Mouse (Mus musculus) midbrain, embryonic 15.5 days (tissue): ENCODE measurements around the gene Ctso. TPM values are rescaled to one million over a fixed set of nuclear protein-coding genes. Genes with fewer than 3 reads are reported as not detected.
A peak's percentile ranks its signal among the peaks of the same experiment; 100 is the strongest.

Source experiments
- ATAC-seq: fragments of 200-750 bp; cut with Nextera tagmentation; replicated peaks from 2 replicates; pipeline ENCODE4 v1.8.0; 2017; ENCODE audit warnings: moderate TSS enrichment
- H3K27ac ChIP-seq: fragments of 300-500 bp; sonication (generic); 2 replicates; pipeline ENCODE4 v1.5.1; 2015; ENCODE audit warnings: mild to moderate bottlenecking, inconsistent platforms
- H3K27me3 ChIP-seq: fragments of 300-500 bp; sonication (generic); replicated peaks from 2 replicates; pipeline ENCODE4 v1.6.1; 2015; ENCODE audit warnings: inconsistent platforms
- H3K36me3 ChIP-seq: fragments of 300-500 bp; sonication (generic); replicated peaks from 2 replicates; pipeline ENCODE4 v1.6.1; 2015; ENCODE audit warnings: inconsistent platforms
- H3K4me1 ChIP-seq: fragments of 300-500 bp; sonication (generic); 2 replicates; pipeline ENCODE4 v1.6.1; 2015; ENCODE audit warnings: inconsistent platforms
- H3K4me2 ChIP-seq: fragments of 300-500 bp; sonication (generic); 2 replicates; pipeline ENCODE4 v1.6.1; 2015; ENCODE audit warnings: inconsistent platforms, mild to moderate bottlenecking, moderate library complexity
- H3K4me3 ChIP-seq: fragments of 300-500 bp; sonication (generic); 2 replicates; pipeline ENCODE4 v1.5.1; 2015; ENCODE audit warnings: mild to moderate bottlenecking, inconsistent platforms
- H3K9ac ChIP-seq: fragments of 300-500 bp; sonication (generic); 2 replicates; pipeline ENCODE4 v1.6.1; 2015; ENCODE audit warnings: mild to moderate bottlenecking, inconsistent platforms
- H3K9me3 ChIP-seq: fragments of 300-500 bp; sonication (generic); 2 replicates; pipeline ENCODE4 v1.6.1; 2016; ENCODE audit warnings: inconsistent platforms
- WGBS: fragments of 180-500 bp; shearing (Covaris S2); methylation state at CpG from one replicate; pipeline ENCODE4 v1.1.7; 2015; ENCODE audit warnings: mixed read lengths; 5-methylcytosine and 5-hydroxymethylcytosine counted together
- polyA plus RNA-seq: library from polyadenylated mRNA; unstranded; fragments of >200 nt; fragmentation: Nextera tagmentation; extraction: Ambion mirVana; gene quantifications from 2 replicates; pipeline ENCODE4 v1.2.1, GENCODE M21; 2015

The Ctso gene
- 6.5 and 7.7 TPM in 2 replicates for polyA plus RNA-seq

GRCm38 (mm10) chr3:81932141-81933101 lies at the start of gene Ctso:
Ctso (plus strand) TSS chr3:81932601.
- H3K9ac ChIP-seq = peak within 1 kb of the TSS; percentile 55
- peak; percentile 93 for ATAC-seq
- no peaks in the 10 kb centered on the region for H3K9me3 ChIP-seq
- WGBS = 10% methylated on average over 27 of the region's 27 CpGs
- peaks cover 6% of the 10 kb centered on the region for H3K4me1 ChIP-seq
- peak within 1 kb of the TSS; percentile 66 for H3K27ac ChIP-seq
- peak within 1 kb of the TSS; percentile 78 for H3K4me2 ChIP-seq
- peak within 1 kb of the TSS; percentile 60 for H3K4me3 ChIP-seq
- no peaks in the 10 kb centered on the region for H3K27me3 ChIP-seq
- H3K36me3 ChIP-seq = no peaks in the 10 kb centered on the region

GRCm38 (mm10) chr3:81883916-81884315 lies 48.5 kb upstream of the Ctso start:
- H3K9ac ChIP-seq = no peak overlapping the region
- no peak overlapping the region for H3K4me2 ChIP-seq
- no peaks in the 10 kb centered on the region for H3K36me3 ChIP-seq
- no peak overlapping the region for H3K27ac ChIP-seq
- ATAC-seq = no peak
- no peaks in the 10 kb centered on the region for H3K4me1 ChIP-seq
- no peaks in the 10 kb centered on the region for H3K27me3 ChIP-seq
- no peak overlapping the region for H3K4me3 ChIP-seq
- no peaks in the 10 kb centered on the region for H3K9me3 ChIP-seq

GRCm38 (mm10) chr3:81885566-81885965 lies 46.8 kb upstream of the Ctso start:
- Histone ChIP-seq H3K9ac (no peak overlapping the region), H3K4me2 (no peak overlapping the region), H3K4me3 (no peak overlapping the region), H3K27me3 (no peaks in the 10 kb centered on the region), H3K4me1 (no peaks in the 10 kb centered on the region), H3K9me3 (no peaks in the 10 kb centered on the region), H3K36me3 (no peaks in the 10 kb centered on the region), H3K27ac (no peak overlapping the region)
- no peak for ATAC-seq
- 97% methylated on average over 2 of the region's 2 CpGs for WGBS

GRCm38 (mm10) chr3:81889137-81889536 lies 43.3 kb upstream of the Ctso start:
- Histone ChIP-seq H3K9me3 (no peaks in the 10 kb centered on the region), H3K36me3 (no peaks in the 10 kb centered on the region), H3K27ac (no peak overlapping the region), H3K27me3 (no peaks in the 10 kb centered on the region), H3K4me2 (no peak overlapping the region), H3K4me1 (no peaks in the 10 kb centered on the region), H3K4me3 (no peak overlapping the region), H3K9ac (no peak overlapping the region)
- 60% methylated on average over 6 of the region's 6 CpGs for whole genome bisulfite sequencing
- no peak for ATAC-seq

DNA sequence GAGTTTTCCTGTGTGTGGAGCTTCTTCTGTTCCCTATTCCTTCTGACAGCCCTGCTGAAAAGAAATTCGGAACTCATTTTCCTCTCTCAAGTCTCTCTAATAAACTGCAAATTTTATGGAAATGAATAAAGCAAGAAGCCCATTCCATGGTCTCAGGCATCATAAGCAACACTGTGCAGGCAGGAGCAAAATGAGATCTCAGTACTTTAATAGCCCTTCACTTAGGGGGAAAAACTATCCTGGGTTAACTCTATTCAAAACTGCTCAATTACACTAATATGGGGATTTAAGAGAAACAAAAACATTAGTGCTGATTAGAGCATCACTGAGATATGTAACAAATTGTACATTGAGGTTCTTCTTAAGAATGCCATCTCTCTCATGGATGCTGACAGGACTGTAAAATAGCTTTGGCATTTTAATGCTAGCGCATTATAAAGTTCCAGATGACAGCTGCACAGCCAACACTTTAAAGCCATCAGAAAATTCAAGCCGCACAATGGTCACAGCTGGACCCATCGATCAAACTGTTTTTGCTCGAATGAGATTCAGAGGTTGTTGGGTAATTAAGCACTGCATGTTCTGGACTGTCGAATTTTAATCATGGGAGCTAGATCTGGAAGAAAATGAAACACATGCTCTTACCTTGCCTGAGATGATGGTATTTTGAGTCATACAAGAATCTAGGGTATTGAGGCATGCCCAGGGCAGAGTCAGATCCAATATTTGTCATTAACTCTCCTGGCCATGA lies 21.9 kb upstream of the Ctso start:
- H3K27me3 ChIP-seq = no peaks in the 10 kb centered on the region
- no peak overlapping the region for H3K9ac ChIP-seq
- H3K4me3 ChIP-seq = no peak overlapping the region
- H3K4me2 ChIP-seq = no peak overlapping the region
- no peak; the same call in 1 of the 2 replicates for ATAC-seq
- no peak overlapping the region for H3K27ac ChIP-seq
- WGBS = 47% methylated on average over 6 of the region's 6 CpGs
- H3K4me1 ChIP-seq = no peaks in the 10 kb centered on the region
- no peaks in the 10 kb centered on the region for H3K36me3 ChIP-seq
- no peaks in the 10 kb centered on the region for H3K9me3 ChIP-seq

DNA sequence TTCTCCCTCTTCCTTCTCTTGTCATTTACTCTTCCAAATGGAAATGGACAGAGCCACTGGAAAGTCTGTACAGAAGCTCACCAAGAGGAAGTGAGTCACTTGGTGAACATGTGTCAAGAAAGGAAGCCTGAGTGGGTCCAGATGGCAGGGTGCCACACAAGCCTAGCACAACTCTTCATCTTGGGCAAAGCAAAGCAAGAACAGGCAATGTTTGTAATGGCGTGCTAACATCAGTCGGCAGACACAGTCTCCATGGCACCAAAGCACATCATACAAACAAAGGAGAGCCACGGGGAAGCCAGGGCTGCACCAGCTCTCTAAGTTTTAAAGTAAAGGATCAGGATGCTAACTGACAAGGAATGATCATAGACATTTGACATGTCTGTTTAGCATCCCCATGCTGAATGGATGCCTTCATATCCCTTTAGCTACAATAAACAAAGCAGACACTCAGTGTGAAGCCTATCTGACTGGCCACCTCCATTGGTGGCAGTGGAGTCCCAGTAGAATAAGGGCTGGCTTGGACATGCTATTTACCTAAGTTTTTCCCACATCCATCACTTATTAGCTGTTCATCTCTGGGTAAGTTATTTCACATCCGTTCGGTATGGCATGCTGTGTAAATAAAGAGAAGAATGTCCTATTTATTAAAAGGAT lies 16.2 kb upstream of the Ctso start:
- H3K27me3 ChIP-seq = no peaks in the 10 kb centered on the region
- no peaks in the 10 kb centered on the region for H3K36me3 ChIP-seq
- H3K9ac ChIP-seq = no peak overlapping the region
- H3K4me2 ChIP-seq = no peak overlapping the region
- no peak overlapping the region for H3K4me3 ChIP-seq
- 53% methylated on average over 5 of the region's 5 CpGs for whole genome bisulfite sequencing
- no peak overlapping the region for H3K27ac ChIP-seq
- 0 out of 2 replicates have a peak, but pooled peaks have one; percentile 24 for ATAC-seq
- no peaks in the 10 kb centered on the region for H3K9me3 ChIP-seq
- H3K4me1 ChIP-seq = no peaks in the 10 kb centered on the region

GRCm38 (mm10) chr3:81917354-81917935 lies 15.0 kb upstream of the Ctso start:
- 83% methylated on average over 3 of the region's 3 CpGs for WGBS
- no peak for ATAC-seq
- H3K27me3 ChIP-seq = no peaks in the 10 kb centered on the region
- H3K36me3 ChIP-seq = no peaks in the 10 kb centered on the region
- H3K9me3 ChIP-seq = no peaks in the 10 kb centered on the region
- no peak overlapping the region for H3K4me3 ChIP-seq
- H3K9ac ChIP-seq = no peak overlapping the region
- H3K4me1 ChIP-seq = no peaks in the 10 kb centered on the region
- no peak overlapping the region for H3K4me2 ChIP-seq
- 0 out of 2 replicates have a peak overlapping the region, but pooled peaks have one; percentile 8 for H3K27ac ChIP-seq

- Histone ChIP-seq H3K4me1 (peaks cover 5% of the 10 kb centered on the region), H3K9me3 (no peaks in the 10 kb centered on the region), H3K27me3 (no peaks in the 10 kb centered on the region), H3K27ac (no peak overlapping the region), H3K9ac (no peak overlapping the region), H3K36me3 (no peaks in the 10 kb centered on the region), H3K4me3 (no peak overlapping the region), H3K4me2 (no peak overlapping the region)
- ATAC-seq = no peak
- 87% methylated on average over 8 of the region's 8 CpGs for WGBS
Observed at GRCm38 (mm10) chr3:81918215-81918614, 14.2 kb upstream of the Ctso start.

- H3K27ac ChIP-seq = no peak overlapping the region
- no peak overlapping the region for H3K9ac ChIP-seq
- no peak overlapping the region for H3K4me2 ChIP-seq
- 55% methylated on average over 3 of the region's 3 CpGs for WGBS
- peaks cover 5% of the 10 kb centered on the region for H3K4me1 ChIP-seq
- H3K36me3 ChIP-seq = no peaks in the 10 kb centered on the region
- no peaks in the 10 kb centered on the region for H3K9me3 ChIP-seq
- ATAC-seq = no peak
- H3K4me3 ChIP-seq = no peak overlapping the region
- no peaks in the 10 kb centered on the region for H3K27me3 ChIP-seq
Observed at GRCm38 (mm10) chr3:81919681-81920080, 12.7 kb upstream of the Ctso start.

GRCm38 (mm10) chr3:81922910-81923309 lies 9.5 kb upstream of the Ctso start:
- no peak overlapping the region for H3K4me3 ChIP-seq
- H3K36me3 ChIP-seq = no peaks in the 10 kb centered on the region
- no peak overlapping the region for H3K9ac ChIP-seq
- H3K27me3 ChIP-seq = no peaks in the 10 kb centered on the region
- no peak overlapping the region for H3K4me2 ChIP-seq
- ATAC-seq = peak; percentile 78
- H3K27ac ChIP-seq = peak overlapping the region; percentile 49; the same call in 1 of the 2 replicates
- peaks cover 13% of the 10 kb centered on the region for H3K4me1 ChIP-seq
- H3K9me3 ChIP-seq = no peaks in the 10 kb centered on the region
- 58% methylated on average over 4 of the region's 4 CpGs for WGBS

DNA sequence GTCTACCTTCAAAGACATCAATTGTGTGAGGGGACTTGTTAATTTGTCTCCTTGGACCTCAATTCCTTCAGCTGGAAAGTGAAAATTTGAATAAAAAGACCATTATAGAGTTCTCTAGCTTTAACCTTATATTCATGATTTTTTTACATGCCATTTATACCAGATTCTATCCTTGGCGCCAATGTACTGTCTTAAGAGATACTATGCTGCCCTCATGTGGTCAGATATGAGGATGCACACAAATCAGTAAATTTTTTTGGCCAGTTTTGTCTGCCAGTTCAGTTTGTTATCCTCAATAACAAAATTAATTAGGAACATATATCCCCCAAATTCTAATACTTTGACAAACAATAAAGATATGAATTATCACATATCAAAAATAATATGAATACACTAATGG lies 7.5 kb upstream of the Ctso start:
- no peaks in the 10 kb centered on the region for H3K27me3 ChIP-seq
- WGBS = 2% methylated on average over 1 of the region's 1 CpGs
- H3K9ac ChIP-seq = no peak overlapping the region
- H3K27ac ChIP-seq = no peak overlapping the region
- no peaks in the 10 kb centered on the region for H3K36me3 ChIP-seq
- H3K9me3 ChIP-seq = no peaks in the 10 kb centered on the region
- H3K4me3 ChIP-seq = no peak overlapping the region
- peak; percentile 58; the same call in 1 of the 2 replicates for ATAC-seq
- H3K4me1 ChIP-seq = peaks cover 13% of the 10 kb centered on the region
- no peak overlapping the region for H3K4me2 ChIP-seq

GRCm38 (mm10) chr3:81925856-81926255 lies 6.5 kb upstream of the Ctso start:
- Histone ChIP-seq H3K9me3 (no peaks in the 10 kb centered on the region), H3K9ac (no peak overlapping the region), H3K27ac (no peak overlapping the region), H3K4me2 (no peak overlapping the region), H3K36me3 (no peaks in the 10 kb centered on the region), H3K4me1 (peaks cover 13% of the 10 kb centered on the region), H3K27me3 (no peaks in the 10 kb centered on the region), H3K4me3 (no peak overlapping the region)
- ATAC-seq = no peak
- 67% methylated on average over 5 of the region's 5 CpGs for WGBS
